Mouse (Mus musculus) liver, postnatal 0 days (tissue): Measurements from ENCODE around the gene Nkx2-2.
"Not testable (repeated sequence)": the region's sequence is repeated elsewhere in the genome, so short reads cannot be mapped to it uniquely, and the experiment has no call there.

Experiments
- CTCF ChIP-seq: sonication (generic); IDR thresholded peaks from 2 replicates; pipeline ENCODE4 v1.5.1; 2016; ENCODE audit warnings: antibody characterized with exemption, low read depth
- EP300 ChIP-seq: IDR thresholded peaks from 2 replicates; pipeline ENCODE4 v1.6.1; 2016; ENCODE audit warnings: antibody characterized with exemption, low read depth, mild to moderate bottlenecking

- not testable (repeated sequence) for TF ChIP-seq EP300, CTCF
These were observed 23.5 kb downstream of the Nkx2-2 start for GRCm38 (mm10) chr2:147170538-147170937.
